Mouse (Mus musculus) liver, embryonic 13.5 days (tissue): ENCODE measurements around the gene Supt6. TPM values are rescaled to one million over a fixed set of nuclear protein-coding genes. Genes with fewer than 3 reads are reported as not detected.

Source experiments
- ATAC-seq: fragments of 200-750 bp; cut with Nextera tagmentation; 2 replicates; pipeline ENCODE4 v1.8.0; 2017; ENCODE audit warnings: low read depth, mild to moderate bottlenecking, moderate number of reproducible peaks, moderate library complexity
- DNase-seq: peaks from one replicate; pipeline ENCODE4 v3.0.0; 2022
- H3K27ac ChIP-seq: fragments of 300-500 bp; sonication (generic); 2 replicates; pipeline ENCODE4 v1.5.1; 2015; ENCODE audit warnings: moderate library complexity, mild to moderate bottlenecking, inconsistent platforms
- H3K27me3 ChIP-seq: fragments of 300-500 bp; sonication (generic); 2 replicates; pipeline ENCODE4 v1.6.1; 2015; ENCODE audit warnings: mild to moderate bottlenecking, inconsistent platforms
- H3K36me3 ChIP-seq: fragments of 300-500 bp; sonication (generic); 2 replicates; pipeline ENCODE4 v1.6.1; 2015; ENCODE audit warnings: mild to moderate bottlenecking, inconsistent platforms
- H3K4me1 ChIP-seq: fragments of 300-500 bp; sonication (generic); replicated peaks from 2 replicates; pipeline ENCODE4 v1.6.1; 2015; ENCODE audit warnings: inconsistent platforms
- H3K4me2 ChIP-seq: fragments of 300-500 bp; sonication (generic); 2 replicates; pipeline ENCODE4 v1.6.1; 2015; ENCODE audit warnings: inconsistent platforms, mild to moderate bottlenecking, moderate library complexity
- H3K4me3 ChIP-seq: fragments of 300-500 bp; sonication (generic); replicated peaks from 2 replicates; pipeline ENCODE4 v1.5.1; 2015; ENCODE audit warnings: mild to moderate bottlenecking, inconsistent platforms
- H3K9ac ChIP-seq: fragments of 300-500 bp; sonication (generic); 2 replicates; pipeline ENCODE4 v1.6.1; 2015; ENCODE audit warnings: mild to moderate bottlenecking, inconsistent platforms
- H3K9me3 ChIP-seq: fragments of 300-500 bp; sonication (generic); replicated peaks from 2 replicates; pipeline ENCODE4 v1.6.1; 2016; ENCODE audit warnings: inconsistent platforms
- WGBS: fragments of 180-500 bp; shearing (Covaris S2); methylation state at CpG from one replicate; pipeline ENCODE4 v1.1.7; 2015; ENCODE audit not compliant: insufficient replicate concordance; 5-methylcytosine and 5-hydroxymethylcytosine counted together
- polyA plus RNA-seq: library from polyadenylated mRNA; unstranded; fragments of >200 nt; fragmentation: Nextera tagmentation; extraction: Ambion mirVana; gene quantifications from 2 replicates; pipeline ENCODE4 v1.2.1, GENCODE M21; 2015

The Supt6 gene
- polyA plus RNA-seq, 1 experiment from 2014 or later = 9.8 TPM

- Histone ChIP-seq H3K4me3 (peak overlapping the region; percentile 95), H3K36me3 (peaks cover 39% of the 10 kb centered on the region), H3K27ac (peak overlapping the region; percentile 91), H3K4me2 (peak overlapping the region; percentile 100), H3K9me3 (no peaks in the 10 kb centered on the region), H3K27me3 (no peaks in the 10 kb centered on the region), H3K9ac (peak overlapping the region; percentile 99), H3K4me1 (peaks cover 92% of the 10 kb centered on the region)
- DNase-seq = no peak
- WGBS = 0% methylated on average over 14 of the region's 14 CpGs
- ATAC-seq = no peak
Observed at GRCm38 (mm10) chr11:78164604-78164923, 81.2 kb downstream of the Supt6 start.

GRCm38 (mm10) chr11:78163681-78164603 is 81.8 kb downstream of the Supt6 start:
- ATAC-seq = no peak
- no peaks in the 10 kb centered on the region for H3K27me3 ChIP-seq
- peak overlapping the region; percentile 95 for H3K4me3 ChIP-seq
- peak overlapping the region; percentile 99 for H3K9ac ChIP-seq
- no peaks in the 10 kb centered on the region for H3K9me3 ChIP-seq
- peak overlapping the region; percentile 100 for H3K4me2 ChIP-seq
- peaks cover 42% of the 10 kb centered on the region for H3K36me3 ChIP-seq
- WGBS = 2% methylated on average over 22 of the region's 22 CpGs
- peaks cover 91% of the 10 kb centered on the region for H3K4me1 ChIP-seq
- no peak for DNase-seq
- H3K27ac ChIP-seq = peak overlapping the region; percentile 91

GRCm38 (mm10) chr11:78163045-78163444 is 82.7 kb downstream of the Supt6 start:
- peaks cover 51% of the 10 kb centered on the region for H3K36me3 ChIP-seq
- no peaks in the 10 kb centered on the region for H3K27me3 ChIP-seq
- H3K9me3 ChIP-seq = no peaks in the 10 kb centered on the region
- DNase-seq = no peak
- peak overlapping the region; percentile 95 for H3K4me3 ChIP-seq
- ATAC-seq = no peak
- 87% methylated on average over 2 of the region's 2 CpGs for WGBS
- peak overlapping the region; percentile 100 for H3K4me2 ChIP-seq
- peak overlapping the region; percentile 99 for H3K9ac ChIP-seq
- peaks cover 86% of the 10 kb centered on the region for H3K4me1 ChIP-seq
- H3K27ac ChIP-seq = peak overlapping the region; percentile 91

- WGBS = 74% methylated on average over 6 of the region's 6 CpGs
- H3K4me2 ChIP-seq = peak overlapping the region; percentile 100
- H3K4me1 ChIP-seq = peaks cover 82% of the 10 kb centered on the region
- ATAC-seq (no peak), DNase-seq (no peak)
- H3K9ac ChIP-seq = peak overlapping the region; percentile 99
- peaks cover 57% of the 10 kb centered on the region for H3K36me3 ChIP-seq
- H3K9me3 ChIP-seq = no peaks in the 10 kb centered on the region
- H3K4me3 ChIP-seq = peak overlapping the region; percentile 95
- no peaks in the 10 kb centered on the region for H3K27me3 ChIP-seq
- H3K27ac ChIP-seq = peak overlapping the region; percentile 91
Observed at GRCm38 (mm10) chr11:78162504-78162903, 83.3 kb downstream of the Supt6 start.

GRCm38 (mm10) chr11:78161968-78162367 is 83.8 kb downstream of the Supt6 start:
- peak overlapping the region; percentile 95; the same call in 1 of the 2 replicates for H3K4me3 ChIP-seq
- DNase-seq (no peak), ATAC-seq (no peak)
- peaks cover 61% of the 10 kb centered on the region for H3K36me3 ChIP-seq
- no peaks in the 10 kb centered on the region for H3K27me3 ChIP-seq
- peak overlapping the region; percentile 91 for H3K27ac ChIP-seq
- H3K9ac ChIP-seq = peak overlapping the region; percentile 99
- WGBS = 61% methylated on average over 4 of the region's 4 CpGs
- H3K4me2 ChIP-seq = peak overlapping the region; percentile 100
- peaks cover 77% of the 10 kb centered on the region for H3K4me1 ChIP-seq
- no peaks in the 10 kb centered on the region for H3K9me3 ChIP-seq

GRCm38 (mm10) chr11:78161169-78161568 is 84.6 kb downstream of the Supt6 start:
- H3K9me3 ChIP-seq = no peaks in the 10 kb centered on the region
- no peak overlapping the region for H3K4me3 ChIP-seq
- no peak overlapping the region for H3K4me2 ChIP-seq
- H3K27me3 ChIP-seq = no peaks in the 10 kb centered on the region
- 69% methylated on average over 14 of the region's 14 CpGs for WGBS
- ATAC-seq (no peak), DNase-seq (no peak)
- peak overlapping the region; percentile 99; the same call in 1 of the 2 replicates for H3K9ac ChIP-seq
- H3K27ac ChIP-seq = peak overlapping the region; percentile 34
- peaks cover 69% of the 10 kb centered on the region for H3K4me1 ChIP-seq
- H3K36me3 ChIP-seq = peaks cover 68% of the 10 kb centered on the region

- WGBS = 90% methylated on average over 3 of the region's 3 CpGs
- Histone ChIP-seq H3K4me3 (no peak overlapping the region), H3K9ac (no peak overlapping the region), H3K4me2 (no peak overlapping the region), H3K27me3 (no peaks in the 10 kb centered on the region), H3K27ac (peak overlapping the region; percentile 34; the same call in 1 of the 2 replicates), H3K36me3 (peaks cover 70% of the 10 kb centered on the region), H3K9me3 (no peaks in the 10 kb centered on the region), H3K4me1 (peaks cover 64% of the 10 kb centered on the region)
- DNase-seq (no peak), ATAC-seq (no peak)
Observed at GRCm38 (mm10) chr11:78160675-78161074, 85.1 kb downstream of the Supt6 start.

- no peak overlapping the region for H3K27ac ChIP-seq
- H3K4me2 ChIP-seq = no peak overlapping the region
- WGBS = 88% methylated on average over 18 of the region's 18 CpGs
- ATAC-seq = no peak
- no peaks in the 10 kb centered on the region for H3K9me3 ChIP-seq
- peaks cover 62% of the 10 kb centered on the region for H3K4me1 ChIP-seq
- H3K9ac ChIP-seq = no peak overlapping the region
- no peak for DNase-seq
- peaks cover 72% of the 10 kb centered on the region for H3K36me3 ChIP-seq
- no peak overlapping the region for H3K4me3 ChIP-seq
- H3K27me3 ChIP-seq = no peaks in the 10 kb centered on the region
Observed at GRCm38 (mm10) chr11:78160171-78160570, 85.6 kb downstream of the Supt6 start.

GRCm38 (mm10) chr11:78159557-78159956 is 86.2 kb downstream of the Supt6 start:
- Histone ChIP-seq H3K4me1 (peaks cover 60% of the 10 kb centered on the region), H3K4me2 (no peak overlapping the region), H3K9ac (no peak overlapping the region), H3K9me3 (no peaks in the 10 kb centered on the region), H3K27me3 (no peaks in the 10 kb centered on the region), H3K27ac (no peak overlapping the region), H3K4me3 (no peak overlapping the region), H3K36me3 (peaks cover 78% of the 10 kb centered on the region)
- 86% methylated on average over 7 of the region's 7 CpGs for WGBS
- DNase-seq = no peak
- no peak for ATAC-seq

GRCm38 (mm10) chr11:78159096-78159495 is 86.7 kb downstream of the Supt6 start:
- no peak overlapping the region for H3K27ac ChIP-seq
- H3K9ac ChIP-seq = no peak overlapping the region
- H3K4me1 ChIP-seq = peaks cover 56% of the 10 kb centered on the region
- ATAC-seq (peak; percentile 65), DNase-seq (peak; percentile 77)
- peaks cover 83% of the 10 kb centered on the region for H3K36me3 ChIP-seq
- no peak overlapping the region for H3K4me2 ChIP-seq
- WGBS = 13% methylated on average over 2 of the region's 2 CpGs
- H3K4me3 ChIP-seq = no peak overlapping the region
- H3K9me3 ChIP-seq = no peaks in the 10 kb centered on the region
- no peaks in the 10 kb centered on the region for H3K27me3 ChIP-seq
